Mouse (Mus musculus) frontal cortex, postnatal 25 days (tissue): Measurements from ENCODE around the gene Olfr800.

Experiments
- DNase-seq, 2 experiments: peaks; one replicate each; pipeline ENCODE4 v3.0.0; 2022; ENCODE audit warnings: low spot score in 2 of 2

Gene Olfr800

DNA sequence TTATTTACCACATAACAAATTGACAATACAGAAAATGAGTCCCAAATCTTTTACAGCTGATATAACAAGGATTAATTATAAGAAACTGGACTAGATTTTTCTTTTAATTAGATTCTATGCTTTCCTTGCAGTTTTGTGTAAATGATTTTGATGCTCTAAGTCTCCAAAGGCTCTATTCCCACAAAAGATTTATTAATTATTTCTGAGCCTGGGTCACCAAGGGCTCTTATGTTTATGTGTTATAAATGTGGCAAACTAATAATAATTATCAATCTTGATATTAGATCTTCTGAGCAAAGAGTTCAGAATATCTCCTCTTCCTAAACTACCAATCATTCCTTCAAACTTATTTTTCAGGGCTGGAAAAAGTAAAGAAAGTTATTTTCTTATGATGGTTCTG lies at the start of gene Olfr800:
Olfr800 (plus strand) TSS at position 301 of the 400 bp plus-strand sequence.
- DNase-seq = no peak

DNA sequence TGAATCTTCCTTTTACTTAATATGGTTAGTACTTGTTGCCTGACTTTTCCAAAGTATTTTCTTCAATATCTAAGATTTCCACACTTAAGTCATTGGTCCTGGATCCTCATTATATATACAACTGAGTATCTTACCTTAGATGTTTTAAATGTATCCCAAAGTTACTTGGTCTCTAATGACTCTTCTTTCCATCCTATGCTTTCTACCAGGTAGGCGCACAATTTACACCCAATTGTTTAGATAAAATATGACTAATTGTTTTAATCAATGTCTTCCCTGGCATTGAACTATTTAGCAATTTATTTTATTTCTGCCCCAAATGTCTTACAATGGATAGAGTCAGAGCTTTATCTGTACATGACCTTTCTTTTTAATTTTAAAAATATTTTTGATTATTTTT lies 45.0 kb upstream of the Olfr800 start, which contains the start of gene Olfr796:
Olfr796 (minus strand) TSS at position 101 of the 400 bp plus-strand sequence.
- DNase-seq = no peak

DNA sequence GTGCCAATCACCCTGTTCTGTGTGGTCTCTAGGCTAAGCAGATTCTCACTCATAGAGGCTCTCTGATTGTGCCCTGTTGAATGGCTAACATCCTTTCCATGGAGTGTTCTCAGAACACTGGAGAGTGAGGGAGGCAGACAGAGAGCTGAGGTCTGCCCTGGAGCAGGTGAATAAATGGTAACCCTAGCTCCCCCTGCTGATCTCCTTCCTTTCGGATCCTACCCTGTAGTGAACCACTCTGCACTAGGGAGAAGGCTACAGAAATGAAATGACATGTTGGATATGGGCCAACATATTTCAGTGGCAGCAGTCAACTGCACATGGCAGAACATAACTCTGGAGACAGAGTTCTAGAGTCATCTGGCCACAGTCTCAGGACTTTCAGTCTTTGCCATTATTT lies 35.8 kb upstream of the Olfr800 start:
- DNase-seq = no peak

DNA sequence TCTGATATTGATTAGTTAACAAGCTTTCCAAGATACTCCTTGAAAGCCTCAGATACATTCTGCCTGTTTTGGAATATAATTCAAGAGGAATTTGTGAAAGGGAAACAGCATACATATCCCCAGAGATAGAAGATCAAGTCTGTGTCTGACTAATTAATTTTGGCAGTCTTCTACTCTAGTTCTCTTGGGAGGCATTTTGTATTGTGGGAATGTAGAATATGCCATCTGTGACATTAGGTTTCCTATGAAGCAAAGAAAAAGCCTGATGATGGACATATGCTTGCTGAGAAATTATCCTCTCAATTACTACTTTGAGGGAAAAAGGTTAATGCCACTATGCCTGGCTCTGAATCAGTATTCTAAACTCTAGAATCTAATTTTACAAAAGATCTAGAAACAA lies 34.2 kb upstream of the Olfr800 start:
- DNase-seq = no peak

DNA sequence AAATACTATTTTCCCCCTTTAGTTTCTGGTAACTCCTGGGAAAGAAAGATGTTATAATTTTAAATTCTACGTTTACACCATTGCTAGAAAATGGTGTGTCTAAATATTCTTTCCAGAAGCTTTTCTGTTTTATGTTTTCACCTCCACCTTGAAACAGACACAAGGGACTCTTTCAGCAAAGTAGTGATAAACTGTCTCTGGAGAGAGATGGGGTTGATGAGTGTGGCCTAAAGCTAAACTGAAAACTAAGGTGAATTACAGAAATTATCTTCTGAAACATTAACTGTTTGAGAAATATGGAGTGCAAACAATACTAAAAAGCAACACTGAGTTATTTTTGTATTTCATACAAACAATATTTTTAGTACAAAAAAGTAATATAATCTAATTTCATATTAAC lies 29.7 kb upstream of the Olfr800 start, which contains the start of gene Olfr798:
Olfr798 (minus strand) TSS at position 101 of the 400 bp plus-strand sequence.
- DNase-seq = no peak

DNA sequence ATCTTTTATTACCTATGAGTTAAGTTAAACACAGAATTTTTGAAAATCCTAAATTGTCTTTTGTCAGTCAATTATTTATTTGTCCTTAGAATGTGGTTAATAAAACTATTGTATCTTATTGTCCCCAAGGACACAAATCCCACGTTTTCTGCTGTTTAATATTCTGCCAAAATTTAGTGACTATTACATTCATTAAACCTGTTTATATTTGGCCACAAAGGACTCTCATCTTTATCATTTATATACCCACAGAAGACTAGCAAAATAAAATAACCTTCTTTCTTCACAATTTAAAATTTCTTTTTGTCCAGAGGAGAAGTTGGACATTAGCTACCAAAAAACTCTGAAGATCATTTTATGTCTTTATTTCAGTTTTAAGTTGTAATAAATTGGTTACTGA lies 20.3 kb upstream of the Olfr800 start, which contains the start of gene Olfr799:
Olfr799 (plus strand) TSS at position 301 of the 400 bp plus-strand sequence.
- no peak for DNase-seq

DNA sequence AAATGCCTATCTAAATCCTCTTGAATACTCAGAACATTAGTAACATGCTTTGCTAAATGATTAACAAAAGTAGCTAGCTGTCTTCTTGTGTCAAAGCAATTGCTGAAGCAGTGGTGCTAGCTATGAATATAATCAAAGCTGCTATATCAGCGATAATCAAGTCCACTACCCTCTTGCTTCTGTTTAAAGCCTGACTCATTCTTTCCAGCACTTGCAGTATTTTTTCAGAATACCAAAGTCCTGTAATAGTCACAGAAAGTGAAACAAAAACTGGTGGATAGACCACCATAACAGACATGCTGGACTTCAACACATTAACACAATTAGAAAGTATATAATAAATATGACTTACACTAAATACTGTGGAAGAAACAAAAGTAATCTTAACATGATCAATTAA lies 5.7 kb upstream of the Olfr800 start:
- DNase-seq = no peak

DNA sequence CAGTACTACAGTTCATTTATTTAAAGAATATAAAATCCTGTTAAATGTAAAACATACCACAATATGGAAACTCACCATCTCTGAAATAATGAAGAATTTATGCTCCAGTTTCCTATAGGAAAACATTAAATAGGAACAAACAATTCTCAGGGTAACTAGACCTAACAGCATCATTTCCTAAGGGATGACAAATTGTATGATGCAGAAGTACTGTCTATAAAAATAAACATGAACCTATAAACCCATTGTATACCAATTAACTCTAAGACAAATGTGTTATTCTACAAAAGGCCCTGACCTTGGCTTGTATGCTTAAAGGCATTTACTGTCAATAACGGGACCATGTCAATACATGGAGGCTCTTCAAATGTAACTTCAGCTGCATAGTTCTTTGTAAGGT lies 16.3 kb downstream of the Olfr800 start, which contains the start of gene Olfr801:
Olfr801 (minus strand) TSS at position 101 of the 400 bp plus-strand sequence.
- DNase-seq = no peak

DNA sequence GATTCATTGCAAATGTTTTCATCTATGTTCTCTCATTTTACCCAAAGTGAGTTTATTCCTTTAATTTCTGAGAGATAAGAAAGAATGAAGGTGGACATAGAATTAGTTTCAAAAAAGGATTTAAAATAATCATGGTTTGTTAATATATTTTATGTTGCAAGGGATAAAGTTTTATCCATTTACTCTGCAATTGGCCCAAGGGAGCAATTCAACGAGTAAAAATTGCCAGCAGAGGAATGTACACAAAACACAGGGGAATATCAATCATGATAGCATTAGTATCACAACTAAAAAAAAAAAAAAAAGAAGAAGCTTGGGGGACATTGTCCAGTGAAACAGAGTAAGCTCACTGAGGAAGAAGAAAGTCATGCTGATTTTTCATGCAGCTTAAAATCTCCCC lies 30.6 kb downstream of the Olfr800 start, which contains the start of gene Olfr802:
Olfr802 (minus strand) TSS at position 101 of the 400 bp plus-strand sequence.
- DNase-seq = no peak

DNA sequence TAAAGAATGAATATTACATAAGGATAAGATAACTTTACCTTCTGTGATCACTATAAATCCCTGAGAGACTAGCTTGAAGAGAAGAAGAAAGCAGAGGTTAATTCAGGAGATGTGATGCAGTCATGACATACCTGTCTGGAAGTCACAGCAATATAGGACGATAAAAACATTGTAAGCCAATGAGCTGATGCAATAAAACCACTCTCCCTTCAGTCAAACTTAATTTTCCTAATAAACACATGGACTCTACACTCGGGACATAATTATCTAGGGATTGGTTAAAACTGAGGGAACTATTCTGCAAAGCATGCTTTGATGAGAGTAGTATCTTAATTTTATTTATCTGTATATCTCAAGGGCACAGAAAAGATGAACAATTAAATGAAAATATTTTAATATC lies 36.7 kb downstream of the Olfr800 start, which contains the start of gene Olfr803:
Olfr803 (minus strand) TSS at position 101 of the 400 bp plus-strand sequence.
- DNase-seq = no peak

DNA sequence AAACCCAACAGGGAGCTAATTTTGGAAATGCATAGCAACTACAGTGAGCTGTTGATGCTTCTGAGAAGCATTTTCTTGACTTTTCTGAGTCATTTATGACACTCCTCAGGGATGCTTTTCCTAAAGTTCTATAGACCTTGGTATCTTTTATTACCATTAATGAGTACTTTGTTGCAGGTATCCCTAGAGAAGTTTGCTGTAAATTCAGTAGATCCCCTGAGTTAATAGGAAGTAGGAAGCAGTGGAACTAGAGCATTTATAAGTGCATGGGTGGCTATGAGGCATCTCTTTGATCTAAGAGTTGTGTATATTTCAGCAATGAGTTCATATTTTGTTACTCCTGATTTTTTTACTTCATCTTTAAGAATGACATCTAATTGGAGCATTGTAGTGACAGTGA lies 45.4 kb downstream of the Olfr800 start, which contains the start of gene Olfr804:
Olfr804 (plus strand) TSS at position 301 of the 400 bp plus-strand sequence.
- no peak for DNase-seq
